Mouse (Mus musculus) lung, postnatal 0 days (tissue): ENCODE results near the gene Klrg2.

Experiments used
- CTCF ChIP-seq: IDR thresholded peaks from 2 replicates; pipeline ENCODE4 v1.5.1; 2016; ENCODE audit warnings: antibody characterized with exemption, mild to moderate bottlenecking
- EP300 ChIP-seq: IDR thresholded peaks from 2 replicates; pipeline ENCODE4 v1.6.1; 2016; ENCODE audit warnings: antibody characterized with exemption, mild to moderate bottlenecking, control low read depth

DNA sequence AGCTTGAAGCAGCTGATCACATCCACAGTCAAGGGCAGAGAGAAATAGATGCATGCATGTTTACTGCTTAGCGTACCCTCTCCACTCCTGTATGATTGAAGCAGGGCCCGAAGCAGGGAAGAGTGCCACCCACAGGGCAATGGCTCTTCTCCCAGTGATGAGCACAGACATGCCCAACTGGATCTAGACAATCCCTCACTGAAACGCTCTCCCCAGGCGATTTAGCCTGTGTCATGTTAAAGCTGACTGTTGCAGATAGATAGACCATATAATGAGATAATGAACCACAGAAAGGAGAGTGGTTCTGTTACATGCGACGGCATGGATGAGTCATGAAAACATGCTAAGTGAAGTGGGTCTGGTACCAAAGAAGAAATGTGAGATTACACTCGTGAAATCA, 34.2 kb upstream of the Klrg2 start:
- TF ChIP-seq EP300 (no peak), CTCF (no peak)
